Mouse (Mus musculus): Measurements from ENCODE around the gene C1qtnf3.

DNA sequence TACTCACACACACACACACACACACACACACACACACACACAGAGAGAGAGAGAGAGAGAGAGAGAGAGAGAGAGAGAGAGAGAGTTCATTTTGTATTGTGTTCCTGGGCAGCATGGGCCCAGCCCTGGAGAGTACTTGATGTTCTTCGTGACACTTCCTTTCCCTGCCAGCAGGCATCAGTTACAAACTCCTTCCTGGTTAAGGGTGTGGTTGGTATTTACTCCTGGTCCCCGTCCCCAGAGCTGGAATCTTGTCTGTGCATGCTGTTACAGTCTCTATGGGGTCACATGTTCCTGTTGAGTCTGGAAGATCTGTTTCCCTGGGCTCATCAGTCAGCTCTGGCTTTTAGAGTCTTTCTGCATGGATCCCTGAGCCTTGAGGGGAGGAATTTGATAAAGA, 38.3 kb downstream of the C1qtnf3 start:
- no peak for TF ChIP-seq CTCF (IDR thresholded peaks at IDR 0.05; ENCODE audit: borderline replicate concordance, control insufficient read depth, extremely low read depth, insufficient read depth, low read length, poor library complexity)
- TF ChIP-seq POLR2A (IDR thresholded peaks at IDR 0.05; ENCODE audit: control insufficient read depth, extremely low read depth, insufficient read depth, low read length, poor library complexity): no peak
